Mouse (Mus musculus): ENCODE measurements around the gene Nprl3. TPM values are rescaled to one million over a fixed set of nuclear protein-coding genes. Genes with fewer than 3 reads are reported as not detected.
A peak's percentile ranks its signal among the peaks of the same experiment; 100 is the strongest.

The Nprl3 gene
- polyA plus RNA-seq, 1 experiment = 35.7 TPM

- peak overlapping the region; percentile 94 for H3K4me3 ChIP-seq (ENCODE audit: low read depth, low read length)
- H3K27me3 ChIP-seq (ENCODE audit: control insufficient read depth, insufficient read depth, low read length) = no peaks in the 10 kb centered on the region
- no peak for TF ChIP-seq POLR2A (IDR thresholded peaks at IDR 0.05; ENCODE audit: low read depth, low read length)
- no peak for TF ChIP-seq CTCF (IDR thresholded peaks at IDR 0.05; ENCODE audit: extremely low read depth, insufficient read length, insufficient replicate concordance, low read depth, low read length)
- peaks cover 3% of the 10 kb centered on the region; the same call in 1 of the 2 replicates for H3K4me1 ChIP-seq (ENCODE audit: control insufficient read depth, insufficient read depth, insufficient read length, low read length)
- 15% methylated on average over 6 of the region's 6 CpGs for WGBS
- H3K27ac ChIP-seq (ENCODE audit: insufficient read depth, low read depth, low read length) = no peak overlapping the region
- 0 out of 2 replicates have a peak, but pooled peaks cover 1% of the 10 kb centered on the region for H3K36me3 ChIP-seq (ENCODE audit: control insufficient read depth, insufficient read depth, low read length)
These were observed 731 bp downstream of the Nprl3 start for GRCm38 (mm10) chr11:32266776-32267175.

- TF ChIP-seq POLR2A (IDR thresholded peaks at IDR 0.05; ENCODE audit: low read depth, low read length) (no peak), CTCF (IDR thresholded peaks at IDR 0.05; ENCODE audit: extremely low read depth, insufficient read length, insufficient replicate concordance, low read depth, low read length) (no peak)
These were observed 1.3 kb downstream of the Nprl3 start for GRCm38 (mm10) chr11:32266194-32266593.

GRCm38 (mm10) chr11:32265117-32265738 lies 2.3 kb downstream of the Nprl3 start:
- H3K27me3 ChIP-seq (ENCODE audit: control insufficient read depth, insufficient read depth, low read length) = no peaks in the 10 kb centered on the region
- WGBS = 91% methylated on average over 3 of the region's 3 CpGs

More at GRCm38 (mm10) chr11:32266194-32266593, 1.3 kb downstream of the Nprl3 start:
- Histone ChIP-seq H3K27me3 (ENCODE audit: control insufficient read depth, insufficient read depth, low read length) (no peaks in the 10 kb centered on the region), H3K4me1 (ENCODE audit: control insufficient read depth, insufficient read depth, insufficient read length, low read length) (peaks cover 3% of the 10 kb centered on the region; the same call in 1 of the 2 replicates), H3K36me3 (ENCODE audit: control insufficient read depth, insufficient read depth, low read length) (0 out of 2 replicates have a peak, but pooled peaks cover 1% of the 10 kb centered on the region), H3K27ac (ENCODE audit: insufficient read depth, low read depth, low read length) (no peak overlapping the region), H3K4me3 (ENCODE audit: low read depth, low read length) (no peak overlapping the region)
- WGBS = 95% methylated on average over 6 of the region's 6 CpGs

GRCm38 (mm10) chr11:32262674-32263415 lies 4.7 kb downstream of the Nprl3 start:
- Histone ChIP-seq H3K4me1 (ENCODE audit: control insufficient read depth, insufficient read depth, insufficient read length, low read length) (0 out of 2 replicates have a peak, but pooled peaks cover under 1% of the 10 kb centered on the region), H3K4me3 (ENCODE audit: low read depth, low read length) (no peak overlapping the region), H3K36me3 (ENCODE audit: control insufficient read depth, insufficient read depth, low read length) (peaks cover 9% of the 10 kb centered on the region; the same call in 1 of the 2 replicates), H3K27me3 (ENCODE audit: control insufficient read depth, insufficient read depth, low read length) (no peaks in the 10 kb centered on the region), H3K27ac (ENCODE audit: insufficient read depth, low read depth, low read length) (no peak overlapping the region)
- whole genome bisulfite sequencing = 85% methylated on average over 10 of the region's 10 CpGs
- TF ChIP-seq CTCF (IDR thresholded peaks at IDR 0.05; ENCODE audit: extremely low read depth, insufficient read length, insufficient replicate concordance, low read depth, low read length) = no peak
- TF ChIP-seq POLR2A (IDR thresholded peaks at IDR 0.05; ENCODE audit: low read depth, low read length) = no peak

More at GRCm38 (mm10) chr11:32265117-32265738, 2.3 kb downstream of the Nprl3 start:
- peaks cover 3% of the 10 kb centered on the region; the same call in 1 of the 2 replicates for H3K4me1 ChIP-seq (ENCODE audit: control insufficient read depth, insufficient read depth, insufficient read length, low read length)
- peaks cover 6% of the 10 kb centered on the region; the same call in 1 of the 2 replicates for H3K36me3 ChIP-seq (ENCODE audit: control insufficient read depth, insufficient read depth, low read length)
- no peak for TF ChIP-seq POLR2A (IDR thresholded peaks at IDR 0.05; ENCODE audit: low read depth, low read length)
- no peak for TF ChIP-seq CTCF (IDR thresholded peaks at IDR 0.05; ENCODE audit: extremely low read depth, insufficient read length, insufficient replicate concordance, low read depth, low read length)
- no peak overlapping the region for H3K4me3 ChIP-seq (ENCODE audit: low read depth, low read length)
- no peak overlapping the region for H3K27ac ChIP-seq (ENCODE audit: insufficient read depth, low read depth, low read length)

GRCm38 (mm10) chr11:32256566-32256965 lies 10.9 kb downstream of the Nprl3 start:
- peaks cover 13% of the 10 kb centered on the region; the same call in 1 of the 2 replicates for H3K36me3 ChIP-seq (ENCODE audit: control insufficient read depth, insufficient read depth, low read length)
- no peak overlapping the region for H3K4me3 ChIP-seq (ENCODE audit: low read depth, low read length)
- H3K27me3 ChIP-seq (ENCODE audit: control insufficient read depth, insufficient read depth, low read length) = no peaks in the 10 kb centered on the region
- TF ChIP-seq CTCF (IDR thresholded peaks at IDR 0.05; ENCODE audit: extremely low read depth, insufficient read length, insufficient replicate concordance, low read depth, low read length) (no peak), POLR2A (IDR thresholded peaks at IDR 0.05; ENCODE audit: low read depth, low read length) (no peak)
- H3K27ac ChIP-seq (ENCODE audit: insufficient read depth, low read depth, low read length) = no peak overlapping the region
- 92% methylated on average over 3 of the region's 3 CpGs for WGBS
- no peaks in the 10 kb centered on the region for H3K4me1 ChIP-seq (ENCODE audit: control insufficient read depth, insufficient read depth, insufficient read length, low read length)

- no peaks in the 10 kb centered on the region for H3K27me3 ChIP-seq (ENCODE audit: control insufficient read depth, insufficient read depth, low read length)
- no peak overlapping the region for H3K27ac ChIP-seq (ENCODE audit: insufficient read depth, low read depth, low read length)
- H3K4me1 ChIP-seq (ENCODE audit: control insufficient read depth, insufficient read depth, insufficient read length, low read length) = no peaks in the 10 kb centered on the region
- no peak overlapping the region for H3K4me3 ChIP-seq (ENCODE audit: low read depth, low read length)
- TF ChIP-seq POLR2A (IDR thresholded peaks at IDR 0.05; ENCODE audit: low read depth, low read length) (no peak), CTCF (IDR thresholded peaks at IDR 0.05; ENCODE audit: extremely low read depth, insufficient read length, insufficient replicate concordance, low read depth, low read length) (no peak)
- H3K36me3 ChIP-seq (ENCODE audit: control insufficient read depth, insufficient read depth, low read length) = peaks cover 13% of the 10 kb centered on the region; the same call in 1 of the 2 replicates
- 98% methylated on average over 1 of the region's 1 CpGs for WGBS
These were observed 11.4 kb downstream of the Nprl3 start for GRCm38 (mm10) chr11:32256146-32256545.

GRCm38 (mm10) chr11:32253121-32253520 lies 14.4 kb downstream of the Nprl3 start:
- no peaks in the 10 kb centered on the region for H3K27me3 ChIP-seq (ENCODE audit: control insufficient read depth, insufficient read depth, low read length)
- H3K4me1 ChIP-seq (ENCODE audit: control insufficient read depth, insufficient read depth, insufficient read length, low read length) = no peaks in the 10 kb centered on the region
- H3K36me3 ChIP-seq (ENCODE audit: control insufficient read depth, insufficient read depth, low read length) = peaks cover 11% of the 10 kb centered on the region
- no peak overlapping the region for H3K27ac ChIP-seq (ENCODE audit: insufficient read depth, low read depth, low read length)
- no peak overlapping the region for H3K4me3 ChIP-seq (ENCODE audit: low read depth, low read length)
- WGBS = 97% methylated on average over 1 of the region's 1 CpGs
- TF ChIP-seq CTCF (IDR thresholded peaks at IDR 0.05; ENCODE audit: extremely low read depth, insufficient read length, insufficient replicate concordance, low read depth, low read length) (no peak), POLR2A (IDR thresholded peaks at IDR 0.05; ENCODE audit: low read depth, low read length) (no peak)

All from small intestine, adult 2 months (tissue).